Mouse (Mus musculus) kidney, adult 9 months (tissue): ENCODE measurements at regions not wholly inside any gene's neighbourhood (a gene's known extent, or its start where the extent isn't known, plus 50 kb on each side); places are given as distances from the start of the nearest gene placed in this dataset.

Source experiments
- DNase-seq: peaks from one replicate; pipeline ENCODE4 v3.0.0; 2022

DNA sequence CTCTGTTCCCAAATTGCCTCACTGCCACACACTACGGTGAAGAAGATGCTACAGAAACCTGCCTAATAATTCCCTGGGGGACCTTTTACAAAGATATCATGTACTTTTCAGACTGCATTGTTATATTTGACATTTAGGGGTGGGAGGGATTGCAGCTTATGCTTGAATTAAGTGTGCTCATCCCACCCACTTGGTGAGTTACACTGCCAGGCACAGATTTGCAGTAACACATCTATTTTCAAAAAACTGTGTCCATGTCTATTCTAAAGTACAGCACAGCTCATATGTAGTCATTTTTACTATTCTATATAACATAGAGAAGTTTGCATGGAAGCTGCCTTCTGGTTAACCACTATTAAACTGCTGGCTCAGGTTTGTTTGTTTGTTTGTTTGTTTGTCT is 404.3 kb upstream of the Xrcc4 start:
- DNase-seq, result no peak

DNA sequence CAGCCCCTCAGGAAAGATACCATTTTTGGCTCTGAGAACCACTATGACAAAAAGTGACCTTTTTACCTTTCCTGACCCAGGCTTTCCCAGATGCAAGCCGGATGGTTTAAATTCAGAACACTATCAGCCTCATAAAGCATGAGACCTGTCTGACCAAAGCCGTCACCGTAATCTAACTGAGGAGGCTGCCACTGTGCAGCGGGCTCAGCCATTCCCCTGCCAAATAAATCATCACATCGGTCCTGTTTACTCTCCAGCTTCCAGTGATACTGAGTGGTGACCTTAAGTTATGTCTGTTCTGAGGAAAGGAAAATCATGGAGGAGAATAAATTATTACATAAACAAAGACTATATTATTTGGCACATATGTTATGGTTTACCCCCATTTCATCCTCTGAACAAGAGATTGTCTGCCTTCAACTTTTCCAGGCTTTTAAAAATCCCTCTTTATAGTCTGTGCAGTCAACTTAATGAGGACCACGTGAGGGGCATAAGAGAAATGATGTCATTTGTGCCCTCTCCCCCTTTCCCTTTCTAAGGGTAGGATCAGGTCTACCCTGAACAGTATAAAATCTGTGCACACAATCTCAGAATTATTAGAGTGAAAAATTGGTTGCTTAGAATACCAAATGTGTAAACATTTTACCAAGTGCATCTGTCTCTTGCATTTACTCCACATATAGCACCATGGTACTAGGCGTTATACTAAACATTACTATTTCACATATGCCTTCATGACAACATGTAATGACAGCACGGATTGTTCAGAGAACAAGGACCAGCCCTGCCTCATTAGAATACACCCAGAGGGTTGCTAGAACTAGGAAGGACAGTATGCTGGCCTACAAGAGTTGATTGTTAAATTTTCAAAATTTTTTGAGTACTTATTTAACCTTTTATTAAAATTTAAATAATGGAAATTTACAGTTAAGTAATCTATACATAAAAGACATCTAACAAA is 401.9 kb upstream of the Xrcc4 start:
- DNase-seq, result no peak

DNA sequence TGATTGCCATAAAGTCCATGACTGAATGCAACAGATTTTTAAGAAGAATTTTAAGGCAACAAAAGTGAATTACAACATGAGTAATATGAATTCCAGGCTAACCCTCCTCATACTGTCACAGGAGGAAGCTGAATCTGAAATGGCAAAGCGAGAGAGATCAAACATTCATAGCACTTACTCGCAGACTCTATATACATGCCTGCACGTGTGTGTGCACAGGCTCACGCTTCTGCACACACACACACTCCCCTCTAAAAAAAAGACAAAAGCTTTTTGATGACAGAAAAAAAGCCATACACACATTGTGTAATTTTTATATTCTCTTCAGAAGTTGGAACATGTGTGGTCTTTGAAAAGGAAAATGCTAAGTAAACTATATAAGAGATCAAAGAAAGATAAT is 391.1 kb upstream of the Xrcc4 start:
- DNase-seq, result no peak

DNA sequence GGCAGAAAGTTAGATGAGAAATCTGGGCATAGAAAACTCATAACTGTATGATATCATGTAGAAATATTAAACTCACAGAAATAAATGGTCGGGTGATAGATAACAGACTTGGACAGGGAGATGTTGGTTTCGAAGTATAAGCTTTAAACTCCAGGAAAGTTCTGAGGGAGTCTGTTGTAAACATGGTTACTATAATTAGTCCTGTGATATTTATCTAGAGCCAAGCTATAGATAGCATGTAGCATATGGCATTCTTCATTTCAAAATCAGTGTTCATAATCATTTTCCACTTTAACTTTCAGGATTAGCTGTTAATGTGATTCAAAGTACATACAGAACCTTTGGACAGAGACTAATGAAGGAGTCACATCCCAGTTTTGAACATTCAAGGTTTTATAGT is 387.5 kb upstream of the Xrcc4 start:
- DNase-seq, result no peak

DNA sequence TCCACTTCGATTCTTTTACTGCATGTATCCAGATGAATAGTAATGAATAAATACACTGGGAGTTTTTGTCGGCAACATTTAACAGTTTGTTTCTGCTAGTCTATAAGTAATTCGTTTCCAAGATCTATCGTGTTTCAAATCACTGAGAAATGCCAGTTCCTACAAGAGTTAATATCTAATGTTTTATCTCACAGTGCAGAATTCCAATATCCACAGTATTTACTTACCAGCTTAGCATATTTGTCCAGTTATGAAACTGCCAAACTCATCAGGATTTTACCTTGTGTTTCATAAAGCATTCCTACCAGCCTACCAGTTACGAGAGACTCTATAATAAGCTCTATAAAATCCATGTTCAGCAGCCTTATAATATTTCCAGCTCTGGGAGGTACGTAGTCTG is 385.1 kb upstream of the Xrcc4 start:
- DNase-seq, result no peak

DNA sequence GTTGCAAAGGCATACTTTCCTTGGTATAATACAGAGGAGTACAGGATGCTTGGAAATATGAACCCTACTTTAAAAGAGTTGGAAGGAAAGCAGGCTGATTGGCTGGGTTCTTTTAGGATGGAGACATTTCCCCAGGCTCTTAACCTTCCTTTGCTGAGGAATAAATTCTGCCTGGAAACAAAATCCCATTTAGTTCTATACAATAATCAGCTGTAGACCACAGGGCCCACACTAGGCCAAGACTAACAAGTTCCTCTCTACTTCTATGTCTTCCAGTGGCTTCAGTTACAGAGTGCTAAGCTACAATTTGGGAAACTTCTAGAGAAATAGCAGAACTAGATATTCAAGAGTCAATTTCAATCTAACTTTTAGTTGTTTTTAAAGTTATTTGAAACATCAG is 384.6 kb upstream of the Xrcc4 start:
- no peak for DNase-seq

DNA sequence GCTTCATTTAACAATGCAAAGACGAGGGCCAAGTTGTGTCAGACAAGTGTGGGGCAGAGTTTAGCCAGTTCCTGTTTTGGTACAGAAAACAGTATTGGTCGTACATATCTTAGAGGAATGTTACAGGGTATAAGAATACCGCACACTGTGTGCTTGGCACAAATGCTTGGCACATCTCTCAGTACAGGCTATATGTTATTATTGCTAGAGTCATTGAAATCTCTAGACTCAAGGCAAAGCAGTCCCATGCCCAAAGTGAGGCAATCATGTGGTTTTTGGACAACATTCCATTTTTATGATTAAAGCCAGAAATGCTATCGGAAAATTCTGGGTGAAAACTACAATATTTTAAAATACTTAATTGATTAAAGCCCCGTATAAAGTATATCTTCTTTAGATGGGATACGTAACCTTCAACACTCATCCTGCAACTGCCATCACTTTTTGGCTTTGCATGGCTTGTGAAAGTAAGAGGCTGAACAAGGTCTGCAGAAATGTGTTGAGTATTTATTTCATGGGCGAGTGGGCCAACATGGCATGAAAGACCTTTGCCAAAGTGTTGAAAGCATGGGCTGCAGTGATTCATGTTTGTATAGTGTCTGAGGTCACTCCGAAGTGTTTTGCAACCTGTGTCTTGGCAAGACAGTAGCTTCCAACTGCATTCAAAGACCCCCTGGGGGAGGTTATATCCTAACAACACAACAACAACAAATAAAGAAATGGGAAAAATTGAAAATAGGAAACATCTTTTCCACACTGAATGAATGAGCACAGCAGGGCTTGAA is 383.8 kb upstream of the Xrcc4 start:
- DNase-seq, result no peak

DNA sequence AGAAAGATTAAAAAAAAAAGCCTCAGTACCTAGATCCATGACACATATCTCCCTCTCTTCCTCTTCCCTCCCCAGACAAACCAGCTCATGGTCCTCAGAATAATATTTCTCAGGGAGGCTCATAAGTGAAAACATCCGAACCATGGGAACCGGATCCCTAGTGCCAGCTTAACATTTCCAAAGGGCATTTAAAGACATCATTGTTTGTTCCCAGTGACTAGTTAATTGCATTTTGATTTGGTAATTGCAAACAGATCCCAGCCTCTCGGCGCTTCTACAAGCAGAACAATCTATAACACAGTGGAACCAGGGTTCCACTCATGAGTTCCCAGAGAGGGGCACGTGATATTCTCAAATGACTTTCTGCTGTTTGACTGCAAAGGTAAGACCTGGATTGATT is 376.7 kb upstream of the Xrcc4 start:
- no peak for DNase-seq

DNA sequence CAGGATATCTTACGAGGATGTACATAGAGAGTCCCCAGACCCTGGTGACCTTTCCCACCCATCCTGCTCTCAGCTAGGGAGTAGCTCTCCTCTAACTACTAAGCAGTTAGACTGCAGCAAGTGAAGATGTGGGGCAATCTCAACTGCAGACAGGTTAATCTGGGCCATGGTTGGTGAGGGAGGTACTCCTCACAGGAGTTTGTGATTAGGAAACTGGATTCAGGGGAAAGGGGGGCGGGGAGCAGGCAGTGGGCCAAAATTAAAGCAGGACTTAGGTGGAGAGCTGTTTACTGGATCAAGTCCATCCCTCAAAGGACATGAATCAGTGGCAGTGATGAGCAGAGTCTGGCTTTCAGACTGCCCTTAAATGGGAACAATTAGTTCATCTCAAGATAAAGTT is 374.6 kb upstream of the Xrcc4 start:
- DNase-seq, result peak; percentile 78

DNA sequence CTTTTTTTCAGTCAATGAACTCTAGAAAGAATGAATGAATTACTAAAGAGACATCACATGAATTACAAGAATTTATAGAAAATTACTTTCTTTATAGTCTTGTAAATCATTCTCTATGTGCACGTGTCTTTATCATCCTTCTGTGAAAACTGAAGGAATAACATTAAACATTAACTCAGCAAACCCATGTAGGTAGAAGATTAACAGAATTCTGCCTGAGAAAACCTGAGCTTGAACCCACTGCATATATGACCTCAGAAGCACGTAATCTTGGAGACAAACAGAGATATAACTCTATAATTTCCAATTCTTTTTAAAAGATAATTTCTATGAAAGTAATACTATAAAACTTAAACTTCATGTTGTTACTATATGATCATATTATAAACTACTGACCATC is 374.0 kb upstream of the Xrcc4 start:
- peak; percentile 62 for DNase-seq

DNA sequence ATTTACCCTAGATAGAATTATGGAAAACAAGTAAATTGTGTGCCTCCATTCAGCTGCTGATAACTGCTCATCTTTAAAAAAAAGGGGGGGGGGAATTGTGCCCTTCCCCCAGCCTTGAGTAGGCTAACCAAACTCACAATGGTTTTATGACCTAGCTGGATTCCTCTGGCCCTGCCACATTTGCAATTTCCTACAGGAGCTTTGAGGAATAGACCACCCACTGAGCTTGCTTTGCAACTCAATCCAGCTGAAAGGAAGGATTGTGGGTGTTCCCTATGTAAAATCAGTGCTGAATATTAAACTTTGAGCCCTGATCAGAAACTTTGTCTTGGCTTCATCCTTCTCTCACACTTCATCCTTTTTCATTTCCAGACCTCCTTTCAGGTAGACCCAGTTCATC is 365.2 kb upstream of the Xrcc4 start:
- no peak for DNase-seq

DNA sequence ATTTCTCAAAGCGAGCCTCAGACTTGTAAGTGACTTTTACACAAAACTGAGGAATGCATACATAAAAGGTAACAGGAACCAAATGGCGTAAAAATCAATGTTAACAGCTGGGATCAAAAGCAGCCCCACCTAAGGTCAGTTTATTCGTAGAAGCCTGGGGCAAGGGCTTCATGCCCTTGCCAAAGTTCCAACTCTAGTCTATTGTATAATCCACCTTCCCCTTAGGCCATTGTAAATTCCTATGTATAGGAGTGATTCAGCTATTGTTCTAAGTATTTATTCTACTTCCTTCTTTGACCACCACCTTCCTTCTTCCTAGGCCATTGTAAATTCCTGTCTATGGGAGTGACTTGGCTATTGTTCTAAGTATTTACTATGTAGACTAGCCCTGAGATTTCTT is 337.5 kb upstream of the Xrcc4 start:
- no peak for DNase-seq

DNA sequence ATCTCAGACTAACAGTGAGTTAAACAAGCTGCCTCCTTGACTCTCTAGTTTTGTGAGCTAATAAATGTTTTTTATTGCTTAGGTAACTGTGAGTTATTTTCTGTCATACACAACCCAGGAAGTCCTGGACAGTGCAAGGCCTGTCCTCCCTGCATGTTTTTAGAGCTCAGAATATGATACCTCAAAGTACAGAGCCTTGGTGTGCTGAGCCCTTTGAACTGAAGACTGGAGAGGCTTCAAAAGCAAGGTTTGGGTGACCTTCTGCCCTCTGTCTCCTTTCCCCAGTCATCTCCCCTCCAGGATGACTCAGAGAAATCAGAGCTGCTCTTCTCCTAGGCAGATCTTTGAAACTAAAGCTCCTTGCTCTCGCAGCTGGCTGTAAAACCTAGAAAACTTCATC is 336.0 kb upstream of the Xrcc4 start:
- DNase-seq, result no peak

DNA sequence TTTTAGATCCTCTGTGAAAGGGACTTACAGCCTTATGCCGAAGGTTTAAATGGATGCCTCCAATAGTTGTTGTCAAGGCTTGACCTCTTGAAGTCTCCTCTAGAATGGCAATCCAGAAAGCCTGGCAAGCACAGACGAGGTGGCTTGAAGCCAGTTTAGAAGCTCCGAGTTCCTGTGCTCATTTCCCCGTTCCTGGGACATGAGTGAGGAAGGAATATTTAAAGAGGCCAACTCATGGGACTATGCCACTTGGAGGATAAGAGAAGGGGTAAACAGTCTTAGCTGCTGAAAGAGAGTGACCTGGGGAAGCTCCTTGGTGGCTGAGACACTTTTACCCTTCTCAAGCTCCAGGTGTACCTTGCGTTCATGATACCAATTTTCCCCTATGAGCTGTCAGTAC is 335.1 kb upstream of the Xrcc4 start:
- DNase-seq, result no peak

DNA sequence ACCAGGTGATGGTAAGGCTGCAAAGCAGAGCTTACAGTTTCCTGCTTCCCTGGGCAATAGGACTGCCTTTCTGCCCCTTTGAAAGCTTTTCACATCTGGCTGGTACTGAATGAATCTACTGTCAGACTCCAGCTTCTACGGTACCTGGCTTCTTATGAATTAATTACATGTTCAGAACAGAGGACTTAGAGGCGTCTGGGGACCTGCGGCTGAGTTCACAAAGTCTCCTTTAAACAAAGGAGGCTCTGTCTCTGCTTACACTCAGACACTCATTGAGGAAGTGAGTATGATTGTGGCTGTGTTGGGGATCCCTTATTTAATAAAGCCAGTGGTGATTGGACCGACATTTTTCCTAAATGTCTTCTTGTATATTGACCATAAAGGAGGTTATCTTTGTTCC is 331.6 kb upstream of the Xrcc4 start:
- no peak for DNase-seq

DNA sequence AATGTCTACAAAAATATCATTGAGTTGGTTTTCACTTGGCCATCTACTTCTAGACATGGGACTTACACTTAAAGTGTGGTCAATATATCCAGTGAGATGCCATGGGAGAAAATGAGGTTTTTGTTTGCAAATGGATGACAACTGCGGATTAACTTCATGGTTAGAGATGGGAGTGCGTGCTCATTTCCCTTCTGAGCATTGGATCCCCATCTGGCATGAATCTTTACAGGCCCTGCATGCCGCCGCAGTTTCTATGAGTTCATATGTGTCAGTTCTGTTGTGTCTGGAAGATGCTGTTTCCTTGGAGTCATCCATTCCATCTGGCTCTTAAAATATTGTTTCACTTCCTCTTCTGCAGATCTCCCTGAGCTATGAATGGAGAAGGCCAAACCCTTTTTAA is 315.0 kb upstream of the Xrcc4 start:
- no peak for DNase-seq

DNA sequence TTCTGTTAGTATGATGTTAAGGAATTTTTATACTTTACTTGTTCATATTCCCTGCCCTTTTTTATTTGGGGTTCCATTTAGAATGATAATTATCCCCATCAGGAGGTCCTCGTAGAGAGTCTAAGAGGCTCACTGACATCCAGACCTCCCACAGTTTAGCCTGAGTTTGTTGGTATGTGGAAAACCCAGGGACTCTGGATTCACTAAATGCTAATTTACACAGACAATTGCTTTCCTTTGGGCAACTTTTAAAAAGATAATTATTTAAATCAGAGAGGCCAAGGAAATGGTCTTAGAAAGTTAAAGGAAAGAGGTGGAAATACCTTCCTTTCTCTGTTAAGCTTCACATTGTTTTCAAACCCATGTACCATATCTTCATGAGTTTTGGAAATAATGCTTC is 312.7 kb upstream of the Xrcc4 start:
- DNase-seq, result no peak

DNA sequence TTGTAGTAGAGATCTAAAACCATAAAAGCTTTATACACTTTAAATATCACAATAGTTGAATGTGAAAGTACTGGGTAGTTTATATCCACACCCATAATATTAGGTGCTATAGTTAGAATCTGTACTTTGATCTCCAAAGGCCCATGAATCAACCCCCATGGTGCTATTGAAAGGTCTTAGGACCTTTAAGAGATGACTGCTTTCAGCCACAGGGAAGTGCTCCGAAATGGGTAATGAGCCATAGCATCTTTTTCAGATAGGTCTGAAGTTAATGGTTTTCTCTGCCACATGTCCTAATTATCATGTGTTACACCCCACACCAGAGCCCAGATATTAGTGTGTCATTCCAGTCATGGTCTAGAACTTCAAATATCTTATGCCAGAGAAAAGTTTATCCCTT is 312.1 kb upstream of the Xrcc4 start:
- DNase-seq, result no peak

DNA sequence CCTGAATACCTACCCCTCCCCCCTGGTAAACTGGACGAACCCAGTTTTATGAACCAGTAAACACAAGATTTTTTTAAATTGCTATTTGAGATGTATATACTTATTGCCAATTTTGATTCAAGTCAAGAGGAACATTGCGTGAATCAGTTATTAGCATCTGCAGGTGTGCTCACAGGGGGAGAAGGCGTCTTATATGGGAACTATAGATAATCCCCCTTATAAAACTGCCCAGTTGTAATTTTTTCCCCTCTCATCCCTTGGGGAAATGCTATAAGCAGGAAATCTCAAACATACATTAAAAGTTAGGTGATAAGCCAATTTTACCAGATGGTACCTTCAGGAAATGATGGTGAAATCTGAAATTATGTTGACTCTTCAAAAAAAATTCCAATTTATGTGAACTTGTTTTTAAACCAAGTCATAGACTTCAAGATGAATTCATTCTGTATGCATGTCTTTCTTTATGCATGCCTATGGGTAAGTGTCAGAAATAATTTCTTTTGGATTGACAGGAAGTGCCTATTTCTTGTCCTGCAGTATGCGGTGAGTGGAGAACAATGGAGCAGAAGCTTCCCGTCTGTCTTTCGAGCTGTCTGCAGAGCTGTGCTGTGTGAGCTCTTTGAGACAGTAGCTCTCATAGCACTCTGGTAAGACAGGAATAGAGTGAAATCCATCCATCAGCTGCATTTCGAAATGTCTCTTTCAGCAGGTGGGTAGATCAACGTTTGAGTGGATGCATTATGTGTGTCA is 306.0 kb upstream of the Xrcc4 start:
- DNase-seq, result no peak

DNA sequence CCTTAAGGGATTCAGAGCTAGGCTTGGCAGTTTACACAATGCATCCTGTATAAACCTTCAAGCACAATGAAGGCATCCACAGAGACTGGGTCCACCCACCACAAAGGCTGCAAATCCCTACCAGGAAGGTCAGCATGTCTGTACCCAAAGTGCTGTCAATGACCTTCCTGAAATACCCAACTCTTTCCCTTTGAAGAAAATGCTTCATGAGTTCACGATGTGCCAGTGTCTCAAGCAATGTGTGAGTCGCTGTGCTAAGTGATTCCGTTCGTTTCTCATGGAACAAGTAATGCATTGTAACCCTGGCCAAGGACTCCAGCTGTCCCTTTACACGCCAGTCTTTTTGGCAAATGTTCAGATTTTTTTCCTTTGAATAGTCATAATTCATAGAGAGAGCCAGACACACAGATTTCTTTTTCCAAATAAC is 305.4 kb upstream of the Xrcc4 start:
- no peak for DNase-seq

DNA sequence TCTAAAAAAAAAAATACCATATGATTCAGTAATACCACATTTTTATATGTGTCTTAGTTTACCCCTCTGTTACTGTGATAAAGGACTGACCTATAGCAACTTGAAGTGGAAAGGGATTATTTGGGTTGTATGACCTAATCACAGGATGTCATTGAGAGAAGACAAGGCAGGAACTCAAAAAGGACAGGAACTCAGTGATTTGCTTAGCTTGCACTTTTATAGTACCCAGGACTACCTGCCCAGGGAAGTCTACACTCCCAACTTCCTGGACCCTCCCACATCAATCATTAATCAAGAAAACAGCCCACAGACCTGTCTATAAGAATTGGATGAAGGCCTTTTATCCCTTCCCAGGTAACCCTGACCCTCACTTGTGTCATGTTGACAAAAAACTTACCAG is 303.0 kb upstream of the Xrcc4 start:
- DNase-seq, result no peak

DNA sequence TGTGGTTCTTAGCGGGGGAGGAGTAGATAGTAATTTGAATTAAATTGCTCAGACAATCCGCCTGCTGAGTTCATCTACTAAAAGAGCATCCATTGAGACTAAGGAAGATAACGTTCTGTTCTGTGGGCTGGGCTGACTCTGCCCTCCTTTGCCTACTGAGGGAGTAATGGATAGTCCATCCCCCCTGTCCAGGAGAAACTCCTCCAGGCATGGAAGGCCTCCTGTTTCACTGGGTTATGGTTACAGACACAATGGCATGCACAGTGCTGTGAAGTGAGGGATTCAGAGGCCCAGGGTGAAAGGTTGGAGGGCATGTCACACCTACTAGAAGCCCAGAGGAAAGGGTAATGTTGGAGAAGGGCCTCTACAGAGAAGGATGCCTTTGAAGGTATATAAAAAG is 287.2 kb upstream of the Xrcc4 start:
- DNase-seq, result no peak

DNA sequence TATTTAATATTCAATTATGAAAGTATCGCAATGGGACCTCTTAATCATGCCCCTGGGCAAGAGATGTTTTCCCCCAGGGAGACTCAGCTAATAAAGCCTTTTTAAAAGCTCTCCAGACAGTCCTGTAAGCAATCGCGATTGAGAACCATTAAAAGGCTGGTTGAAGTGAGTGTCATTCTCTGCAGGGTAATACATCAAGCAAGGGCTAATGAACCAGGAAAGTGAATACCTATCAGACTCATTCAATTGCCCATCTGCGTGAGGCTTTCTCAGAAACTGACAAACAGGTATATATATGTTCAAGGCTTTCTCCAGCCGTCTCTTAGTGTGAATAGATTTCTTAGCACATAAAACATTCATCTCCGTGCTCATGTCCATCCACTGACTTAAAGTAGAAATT is 286.8 kb upstream of the Xrcc4 start:
- DNase-seq, result no peak
